Mouse (Mus musculus) testis, adult 2 months (tissue): ENCODE measurements around the gene Hoxc4.

ENCODE experiments used
- CTCF ChIP-seq: fragments of 200-500 bp; IDR thresholded peaks from 2 replicates; pipeline ENCODE4 v1.5.1; 2012; ENCODE audit warnings: low read depth, mild to moderate bottlenecking, inconsistent platforms, low read length, moderate library complexity; ENCODE audit not compliant: control insufficient read depth, insufficient read depth, insufficient replicate concordance
- POLR2A ChIP-seq: fragments of 200-500 bp; IDR thresholded peaks from 2 replicates; pipeline ENCODE4 v1.6.1; 2012; ENCODE audit warnings: low read depth, mild to moderate bottlenecking, inconsistent platforms, low read length, moderate library complexity; ENCODE audit not compliant: control insufficient read depth

DNA sequence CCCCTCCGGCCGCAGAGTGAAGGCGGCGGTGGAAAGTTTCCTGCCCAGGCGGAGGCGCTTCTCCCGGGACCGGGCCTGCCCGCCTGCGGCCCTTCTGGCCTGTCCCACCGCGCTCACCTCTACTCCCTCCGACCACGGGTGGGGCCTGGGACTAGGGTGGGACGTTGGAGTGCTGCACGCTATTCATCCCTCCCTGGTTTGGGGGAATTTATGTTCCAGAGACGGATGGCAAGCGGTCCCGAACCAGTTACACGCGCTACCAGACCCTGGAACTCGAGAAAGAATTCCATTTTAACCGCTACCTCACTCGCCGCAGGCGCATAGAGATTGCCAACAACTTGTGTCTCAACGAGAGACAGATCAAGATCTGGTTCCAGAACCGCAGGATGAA is 3.7 kb upstream of the Hoxc4 start:
- TF ChIP-seq CTCF = no peak
- no peak for TF ChIP-seq POLR2A
